Mouse (Mus musculus) liver, postnatal 0 days (tissue): ENCODE measurements at regions not wholly inside any gene's neighbourhood (a gene's known extent, or its start where the extent isn't known, plus 50 kb on each side); places are given as distances from the start of the nearest gene placed in this dataset.

Source experiments
- ATAC-seq: fragments of 200-750 bp; cut with Nextera tagmentation; 2 replicates; pipeline ENCODE4 v1.8.0; 2017; ENCODE audit warnings: mild to moderate bottlenecking, moderate library complexity
- DNase-seq: peaks from one replicate; pipeline ENCODE4 v3.0.0-alpha.2; 2016
- H3K27ac ChIP-seq: fragments of 300-500 bp; sonication (generic); 2 replicates; pipeline ENCODE4 v1.5.1; 2014; ENCODE audit warnings: antibody characterized with exemption, moderate library complexity, mild to moderate bottlenecking, low read depth
- H3K27me3 ChIP-seq: fragments of 300-500 bp; sonication (generic); 2 replicates; pipeline ENCODE4 v1.6.1; 2014; ENCODE audit warnings: low read length, control low read depth, mixed read lengths; ENCODE audit not compliant: insufficient read depth
- H3K36me3 ChIP-seq: fragments of 300-500 bp; sonication (generic); replicated peaks from 2 replicates; pipeline ENCODE4 v1.6.1; 2014; ENCODE audit warnings: mild to moderate bottlenecking, control low read depth, low read length, moderate library complexity, mixed read lengths; ENCODE audit not compliant: insufficient read depth
- H3K4me1 ChIP-seq: fragments of 300-500 bp; sonication (generic); 2 replicates; pipeline ENCODE4 v1.6.1; 2014; ENCODE audit warnings: antibody characterized with exemption, mild to moderate bottlenecking, control low read depth; ENCODE audit not compliant: insufficient read depth
- H3K4me2 ChIP-seq: fragments of 300-500 bp; sonication (generic); 2 replicates; pipeline ENCODE4 v1.6.1; 2014; ENCODE audit warnings: low read depth, mild to moderate bottlenecking, low read length, moderate library complexity, mixed read lengths
- H3K4me3 ChIP-seq: fragments of 300-500 bp; sonication (generic); 2 replicates; pipeline ENCODE4 v1.5.1; 2014; ENCODE audit warnings: low read depth, low read length
- H3K9ac ChIP-seq: fragments of 300-500 bp; sonication (generic); replicated peaks from 2 replicates; pipeline ENCODE4 v1.6.1; 2014; ENCODE audit warnings: mild to moderate bottlenecking, moderate library complexity
- H3K9me3 ChIP-seq: fragments of 300-500 bp; sonication (generic); 2 replicates; pipeline ENCODE4 v1.6.1; 2016; ENCODE audit warnings: mild to moderate bottlenecking, control low read depth, low read length, mixed read lengths
- CTCF ChIP-seq: sonication (generic); IDR thresholded peaks from 2 replicates; pipeline ENCODE4 v1.5.1; 2016; ENCODE audit warnings: antibody characterized with exemption, low read depth
- EP300 ChIP-seq: IDR thresholded peaks from 2 replicates; pipeline ENCODE4 v1.6.1; 2016; ENCODE audit warnings: antibody characterized with exemption, low read depth, mild to moderate bottlenecking
- WGBS: fragments of 180-500 bp; shearing (Covaris S2); extraction: QIAGEN DNeasy Blood & Tissue Kit; methylation state at CpG from one replicate; pipeline ENCODE4 v1.1.7; 2014; ENCODE audit not compliant: insufficient replicate concordance; 5-methylcytosine and 5-hydroxymethylcytosine counted together

DNA sequence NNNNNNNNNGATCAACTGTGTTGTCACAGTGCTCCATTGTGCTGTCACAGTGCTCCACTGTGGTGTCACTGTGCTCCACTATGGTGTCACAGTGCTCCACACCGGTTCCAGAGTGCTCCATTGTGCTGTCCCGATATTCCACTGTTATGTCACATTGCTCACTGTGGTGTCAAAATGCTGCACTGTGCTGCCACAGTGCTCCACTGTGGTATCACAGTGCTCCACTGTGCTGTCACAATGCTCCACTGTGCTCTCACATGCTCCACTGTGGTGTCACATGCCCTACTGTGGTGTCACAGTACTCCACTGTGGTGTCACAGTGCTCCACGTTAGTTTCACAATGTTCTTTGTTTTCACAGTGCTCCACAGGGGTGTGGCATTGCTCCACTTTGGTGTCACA, 359.3 kb upstream of the Olfr161 start:
- 63% methylated on average over 3 of the region's 3 CpGs for WGBS
- Histone ChIP-seq H3K4me2 (no peak overlapping the region), H3K27ac (no peak overlapping the region), H3K9me3 (peaks cover 12% of the 10 kb centered on the region; the same call in 1 of the 2 replicates), H3K27me3 (no peaks in the 10 kb centered on the region), H3K4me1 (no peaks in the 10 kb centered on the region), H3K4me3 (no peak overlapping the region), H3K36me3 (no peaks in the 10 kb centered on the region), H3K9ac (no peak overlapping the region)
- DNase-seq (no peak), ATAC-seq (peak; percentile 37; the same call in 1 of the 2 replicates)
- TF ChIP-seq EP300 (no peak), CTCF (no peak)

DNA sequence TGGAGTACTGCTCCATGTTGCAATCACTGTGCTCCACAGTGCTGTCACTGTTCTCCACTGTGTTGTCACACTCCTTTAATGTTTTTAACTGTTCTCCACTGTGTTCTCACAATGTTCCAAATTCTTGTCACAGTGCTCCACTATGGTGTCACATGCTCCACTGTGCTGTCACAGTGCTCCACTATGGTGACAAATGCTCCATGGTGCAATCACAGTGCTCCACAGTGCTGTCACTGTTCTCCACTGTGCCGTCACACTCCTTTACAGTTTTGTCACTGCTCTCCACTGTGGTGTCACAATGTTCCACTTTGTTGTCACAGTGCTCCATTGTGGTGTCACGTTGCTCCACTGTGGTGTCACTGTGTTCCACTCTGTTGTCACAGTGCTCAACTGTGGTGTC, 358.2 kb upstream of the Olfr161 start:
- ATAC-seq: no peak
- Histone ChIP-seq H3K36me3 (no peaks in the 10 kb centered on the region), H3K9me3 (peaks cover 16% of the 10 kb centered on the region; the same call in 1 of the 2 replicates), H3K4me3 (no peak overlapping the region), H3K9ac (no peak overlapping the region), H3K4me1 (no peaks in the 10 kb centered on the region), H3K27ac (no peak overlapping the region), H3K4me2 (no peak overlapping the region), H3K27me3 (no peaks in the 10 kb centered on the region)
- WGBS: 48% methylated on average over 2 of the region's 2 CpGs
- TF ChIP-seq EP300 (no peak), CTCF (no peak)
- DNase-seq: no peak

DNA sequence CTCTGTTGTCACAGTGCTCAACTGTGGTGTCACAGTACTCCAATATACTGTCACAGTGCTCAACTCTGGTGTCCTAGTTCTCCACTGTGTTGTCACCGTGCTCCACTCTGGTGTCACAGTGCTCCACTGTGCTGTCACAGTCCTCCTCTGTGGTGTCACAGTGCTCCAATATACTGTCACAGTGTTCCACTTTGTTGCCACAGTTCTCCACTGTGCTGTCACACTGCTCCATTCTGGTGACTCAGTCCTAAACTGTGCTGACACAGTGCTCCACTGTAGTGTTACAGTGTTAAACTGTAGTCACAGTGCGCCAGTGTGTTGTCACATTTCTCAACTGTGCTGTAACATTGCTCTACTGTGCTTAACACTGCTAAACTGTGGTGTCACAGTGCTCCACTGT, 356.8 kb upstream of the Olfr161 start:
- Histone ChIP-seq H3K27me3 (no peaks in the 10 kb centered on the region), H3K9me3 (peaks cover 16% of the 10 kb centered on the region; the same call in 1 of the 2 replicates), H3K27ac (no peak overlapping the region), H3K4me3 (no peak overlapping the region), H3K4me2 (no peak overlapping the region), H3K36me3 (no peaks in the 10 kb centered on the region), H3K9ac (no peak overlapping the region), H3K4me1 (no peaks in the 10 kb centered on the region)
- peak; percentile 14 for ATAC-seq
- no peak for DNase-seq
- 40% methylated on average over 2 of the region's 2 CpGs for WGBS
- TF ChIP-seq CTCF (no peak), EP300 (no peak)

DNA sequence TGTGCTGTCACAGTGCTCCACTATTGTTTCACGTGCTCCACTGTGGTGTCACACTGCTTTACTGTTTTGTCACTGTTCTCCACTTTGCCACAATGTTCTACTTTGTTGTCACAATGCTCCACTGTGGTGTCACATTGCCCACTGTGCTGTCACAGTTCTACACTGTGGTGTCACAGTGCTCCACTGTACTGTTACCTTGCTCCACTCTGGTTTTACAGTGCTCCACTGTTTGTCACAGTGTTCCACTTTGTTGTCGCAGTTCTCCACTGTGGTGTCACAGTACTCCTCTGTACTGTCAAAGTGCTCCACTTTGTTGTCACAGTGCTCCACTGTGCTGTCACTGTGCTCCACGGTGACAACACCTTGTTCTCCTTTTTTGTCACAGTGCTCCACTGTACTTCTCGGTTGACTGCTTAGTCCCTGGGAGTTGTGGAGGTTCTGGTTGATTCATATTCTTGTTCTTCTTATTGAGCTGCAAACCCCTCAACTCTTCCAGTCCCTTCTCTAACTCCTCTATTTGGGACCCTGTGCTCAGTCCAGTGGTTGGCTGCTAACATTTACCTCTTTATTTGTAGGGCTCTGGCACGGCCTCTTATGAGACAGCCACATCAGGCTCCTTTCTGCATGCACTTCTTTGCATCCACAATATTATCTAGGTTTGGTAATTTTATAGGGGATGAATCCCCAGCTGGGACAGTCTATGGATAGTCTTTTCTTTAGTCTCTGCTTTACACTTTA, 349.7 kb upstream of the Olfr161 start:
- Histone ChIP-seq H3K9me3 (peaks cover 21% of the 10 kb centered on the region), H3K4me2 (no peak overlapping the region), H3K4me1 (no peaks in the 10 kb centered on the region), H3K36me3 (no peaks in the 10 kb centered on the region), H3K27me3 (no peaks in the 10 kb centered on the region), H3K27ac (no peak overlapping the region), H3K4me3 (no peak overlapping the region), H3K9ac (no peak overlapping the region)
- ATAC-seq (peak; percentile 12; the same call in 1 of the 2 replicates), DNase-seq (no peak)
- WGBS: 57% methylated on average over 5 of the region's 5 CpGs
- no peak for TF ChIP-seq EP300
- no peak for TF ChIP-seq CTCF

DNA sequence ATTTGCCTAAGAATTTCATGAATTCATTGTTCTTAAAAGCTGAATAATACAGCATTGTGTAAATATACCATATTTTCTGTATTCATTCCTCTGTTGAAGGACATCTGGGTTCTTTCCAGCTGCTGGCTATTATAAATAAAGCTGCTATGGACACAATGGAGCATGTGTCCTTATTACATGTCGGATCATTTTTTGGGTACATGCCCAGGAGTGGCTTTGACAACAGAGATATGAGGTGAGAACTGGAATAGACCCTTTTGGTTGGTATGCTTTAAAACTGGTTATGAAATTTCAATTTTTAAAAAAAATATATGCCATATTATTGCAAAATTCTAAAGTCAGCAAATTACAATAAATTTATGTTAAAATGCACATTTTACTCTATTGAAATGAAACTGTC, 348.9 kb upstream of the Olfr161 start:
- Histone ChIP-seq H3K27ac (no peak overlapping the region), H3K36me3 (no peaks in the 10 kb centered on the region), H3K27me3 (no peaks in the 10 kb centered on the region), H3K4me1 (no peaks in the 10 kb centered on the region), H3K4me3 (no peak overlapping the region), H3K4me2 (no peak overlapping the region), H3K9ac (no peak overlapping the region), H3K9me3 (peaks cover 20% of the 10 kb centered on the region)
- no peak for TF ChIP-seq EP300
- TF ChIP-seq CTCF: no peak
- ATAC-seq: no peak
- WGBS: 57% methylated on average over 1 of the region's 1 CpGs
- no peak for DNase-seq

DNA sequence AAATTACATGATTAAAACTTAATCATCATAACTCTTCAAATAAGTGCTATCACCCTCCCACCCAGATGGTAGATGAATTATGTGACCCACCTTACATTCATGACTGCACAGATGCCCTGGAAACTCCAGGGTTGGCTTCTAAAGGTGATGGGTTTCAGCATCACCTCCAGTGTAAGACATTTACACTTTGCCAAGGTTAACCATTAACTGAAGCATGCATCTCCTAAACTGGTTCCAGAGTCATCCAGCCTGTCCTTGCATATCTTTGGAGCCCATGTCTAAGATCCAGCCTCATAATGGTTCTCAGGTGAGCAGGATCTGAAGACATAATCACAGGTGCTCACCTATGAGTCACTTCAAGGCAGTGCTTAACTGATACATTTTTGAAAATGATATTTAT, 344.4 kb upstream of the Olfr161 start:
- H3K4me2 ChIP-seq: no peak overlapping the region
- ATAC-seq: peak; percentile 13; the same call in 1 of the 2 replicates

More for the DNA sequence above, 344.4 kb upstream of the Olfr161 start:
- Histone ChIP-seq H3K9me3 (peaks cover 18% of the 10 kb centered on the region), H3K27ac (no peak overlapping the region), H3K27me3 (no peaks in the 10 kb centered on the region), H3K9ac (no peak overlapping the region), H3K4me1 (no peaks in the 10 kb centered on the region), H3K4me3 (no peak overlapping the region), H3K36me3 (no peaks in the 10 kb centered on the region)
- TF ChIP-seq CTCF (no peak), EP300 (no peak)
- no peak for DNase-seq
